Mouse (Mus musculus): ENCODE measurements around the gene Atp6v1g2.
"Not testable (repeated sequence)": the region's sequence is repeated elsewhere in the genome, so short reads cannot be mapped to it uniquely, and the experiment has no call there.

Gene Atp6v1g2

DNA sequence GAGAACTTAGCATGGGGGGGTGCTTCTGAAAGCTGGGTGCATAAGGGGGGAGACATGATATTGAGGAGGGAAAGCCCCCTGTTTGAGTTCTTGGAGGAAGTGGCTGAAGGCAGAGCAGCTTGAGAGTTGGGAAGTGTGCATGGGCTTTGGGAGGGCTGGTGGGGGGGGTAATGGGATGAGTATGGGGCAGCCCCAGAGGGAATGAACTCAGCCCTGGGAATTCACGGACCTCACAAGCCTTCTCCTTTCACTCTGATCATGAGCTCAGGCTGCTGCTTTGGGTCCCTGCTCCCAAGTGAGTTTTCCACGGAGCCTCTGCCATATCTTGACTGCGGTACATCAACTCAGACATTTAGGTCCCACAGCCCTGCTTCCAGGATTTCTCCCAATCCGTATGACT is 31.0 kb upstream of the Atp6v1g2 start:
- DNase-seq (ENCODE audit: low read depth, low spot score): no peak

- DNase-seq (ENCODE audit: low read depth, low spot score): no peak
These were observed 28.7 kb upstream of the Atp6v1g2 start, which contains the start of gene Lta for GRCm38 (mm10) chr17:35204494-35205379. Gene Lta (minus strand): TSS chr17:35205351.

DNA sequence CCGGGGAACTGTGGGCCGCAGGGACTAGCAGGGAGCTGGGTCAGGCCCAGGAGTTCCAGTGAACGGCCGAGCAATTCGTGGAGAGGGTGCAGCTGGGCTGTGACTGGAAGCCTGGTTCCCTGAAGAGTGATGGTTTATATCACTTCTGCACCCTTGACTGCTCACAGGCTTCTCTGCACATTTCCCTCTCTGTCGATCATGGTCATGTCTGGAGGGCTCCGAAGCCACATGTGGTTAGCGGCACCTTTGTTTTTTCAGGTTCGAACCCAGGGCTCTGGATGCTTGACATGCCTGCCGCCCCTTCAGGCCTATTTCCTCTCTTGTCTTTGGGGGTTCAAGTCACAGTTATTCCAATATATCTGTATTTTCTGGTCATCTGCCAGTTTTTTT is 28.1 kb upstream of the Atp6v1g2 start:
- DNase-seq (ENCODE audit: low read depth, low spot score): no peak

DNA sequence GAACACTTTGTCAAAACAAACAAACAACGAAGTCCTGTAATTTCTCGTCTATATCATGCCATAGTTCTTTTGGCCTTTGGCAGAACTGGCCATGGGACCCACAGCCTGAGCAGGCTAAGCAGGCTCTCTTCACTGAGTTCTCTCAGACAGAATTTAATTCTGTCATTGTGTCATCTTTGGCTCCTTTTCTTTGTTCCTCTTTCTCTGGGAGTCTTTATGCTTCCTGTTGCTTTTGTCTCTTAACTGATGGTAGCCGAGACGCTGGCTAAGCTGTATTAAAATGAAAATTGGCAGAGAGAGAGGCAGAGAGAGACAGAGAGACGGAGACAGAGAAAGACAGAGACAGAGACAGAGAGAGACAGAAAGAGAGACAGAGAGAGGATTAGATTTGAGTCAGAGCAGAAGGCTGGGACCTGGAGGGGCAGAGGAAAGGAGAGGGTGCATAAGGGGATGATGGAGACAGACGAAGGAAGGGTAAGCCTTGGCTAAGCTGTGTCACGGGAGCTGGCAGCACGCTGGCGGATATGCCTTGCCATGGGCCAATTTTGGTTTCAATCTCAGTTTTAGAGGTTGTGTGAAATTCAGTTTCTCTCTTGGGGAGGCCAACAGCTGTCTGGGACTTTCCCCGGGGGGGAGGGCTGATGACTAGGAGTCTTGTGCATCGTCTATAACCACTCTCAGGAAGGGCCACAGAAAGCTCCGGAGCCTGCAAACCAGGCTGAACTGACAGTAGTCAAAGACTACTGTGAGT is 23.5 kb upstream of the Atp6v1g2 start:
- no peak for DNase-seq (ENCODE audit: low read depth, low spot score)

GRCm38 (mm10) chr17:35210593-35210992 is 22.9 kb upstream of the Atp6v1g2 start:
- DNase-seq (ENCODE audit: low read depth, low spot score): no peak

GRCm38 (mm10) chr17:35213071-35213470 is 20.4 kb upstream of the Atp6v1g2 start:
- no peak for DNase-seq (ENCODE audit: low read depth, low spot score)

DNA sequence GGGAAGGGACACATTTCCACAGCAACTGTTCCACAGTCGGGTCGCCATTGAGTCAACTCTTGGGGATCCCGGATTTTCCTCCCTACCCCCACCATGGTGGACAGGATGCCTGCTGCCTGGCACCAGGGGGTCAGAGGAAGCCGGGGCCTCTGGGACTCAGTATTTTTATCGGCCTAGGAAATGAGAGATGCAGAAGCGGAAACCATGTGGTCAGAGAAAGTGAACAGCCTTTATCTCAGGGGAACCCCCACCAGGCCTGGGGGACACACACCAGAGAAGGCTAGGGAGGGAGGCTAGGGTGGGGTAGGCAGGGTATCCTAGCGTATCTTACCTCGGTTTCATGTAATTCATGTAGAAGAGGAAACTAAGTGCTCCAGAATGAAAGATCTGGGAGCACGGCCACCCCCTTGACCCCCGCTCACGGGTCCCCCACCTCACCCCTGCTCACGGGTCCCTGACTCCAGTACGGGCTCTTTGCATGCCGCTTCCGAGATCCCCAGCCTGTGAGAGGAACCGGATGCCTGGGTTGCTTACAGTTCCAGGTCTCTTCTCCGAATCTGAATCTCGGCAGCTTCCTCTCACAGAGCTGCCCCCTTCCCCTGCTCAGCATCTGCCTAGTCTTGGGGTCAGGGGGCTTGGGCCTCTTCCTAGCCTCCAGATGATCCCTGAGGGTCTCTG is 14.8 kb upstream of the Atp6v1g2 start:
- DNase-seq (ENCODE audit: low read depth, low spot score): no peak

GRCm38 (mm10) chr17:35219601-35220041 is 13.8 kb upstream of the Atp6v1g2 start:
- DNase-seq (ENCODE audit: low read depth, low spot score): no peak

DNA sequence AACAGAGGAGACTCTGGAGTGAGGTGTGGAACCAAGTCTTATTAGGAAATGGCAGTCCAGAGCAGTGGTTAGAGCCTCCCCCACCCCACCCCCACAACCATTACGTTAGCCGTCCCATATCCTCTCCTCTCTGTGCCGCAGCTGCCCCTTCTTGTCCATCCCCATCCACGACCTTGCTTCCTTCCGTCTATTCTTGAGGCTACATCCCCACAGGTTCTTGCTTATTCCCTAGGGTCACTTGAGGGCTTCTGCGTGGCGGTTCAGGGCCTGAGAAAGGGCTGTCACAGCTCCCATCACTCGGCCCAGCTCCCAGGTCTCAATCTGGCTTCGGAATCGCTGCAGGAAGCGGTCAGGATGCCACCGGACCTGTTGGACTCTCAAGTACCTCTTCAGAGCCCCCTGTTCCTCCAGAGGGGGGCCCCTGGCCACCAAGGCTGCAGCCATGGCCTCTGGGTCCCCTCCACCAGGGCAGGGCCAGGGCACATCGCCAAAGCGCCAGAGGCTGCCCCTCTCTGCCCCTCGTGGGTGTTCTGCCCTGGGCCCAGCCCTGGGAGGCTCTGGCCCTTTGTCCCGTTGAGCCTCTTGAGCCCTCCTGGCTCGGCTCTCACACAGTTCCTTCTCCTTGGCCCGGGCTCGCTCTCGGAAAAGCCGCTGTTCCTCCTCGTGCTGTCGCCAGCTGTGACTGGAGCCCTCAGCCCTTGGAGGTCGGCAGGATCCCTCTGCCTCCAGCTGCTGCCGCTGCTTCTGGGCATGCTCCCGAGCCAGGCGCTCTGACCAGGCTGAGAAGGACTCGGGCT is 13.1 kb upstream of the Atp6v1g2 start, which contains the start of gene Gm16181:
Gene Gm16181, plus strand, starts transcription at position 679 of the 797 bp plus-strand sequence.
- no peak for DNase-seq (ENCODE audit: low read depth, low spot score)

GRCm38 (mm10) chr17:35222299-35222698 is 11.2 kb upstream of the Atp6v1g2 start:
- no peak for DNase-seq (ENCODE audit: low read depth, low spot score)

DNA sequence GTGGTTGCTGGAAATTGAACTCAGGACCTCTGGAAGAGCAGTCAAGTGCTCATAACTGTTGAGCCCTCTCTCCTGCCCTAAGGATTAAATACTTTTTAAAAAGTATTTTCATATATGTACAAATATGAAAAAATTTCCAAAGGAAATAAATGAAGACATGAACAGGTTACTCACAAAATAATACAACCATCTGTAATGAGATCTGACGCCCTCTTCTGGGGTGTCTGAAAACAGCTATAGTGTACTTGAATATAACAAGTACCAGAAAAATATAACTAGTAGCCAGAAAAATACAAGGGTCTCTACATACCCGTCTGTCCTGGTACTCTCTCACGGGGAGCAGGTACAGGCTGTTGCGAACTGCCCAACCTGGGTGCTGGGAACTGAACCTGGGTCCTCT is 8.8 kb upstream of the Atp6v1g2 start:
- no peak for DNase-seq (ENCODE audit: low read depth, low spot score)

DNA sequence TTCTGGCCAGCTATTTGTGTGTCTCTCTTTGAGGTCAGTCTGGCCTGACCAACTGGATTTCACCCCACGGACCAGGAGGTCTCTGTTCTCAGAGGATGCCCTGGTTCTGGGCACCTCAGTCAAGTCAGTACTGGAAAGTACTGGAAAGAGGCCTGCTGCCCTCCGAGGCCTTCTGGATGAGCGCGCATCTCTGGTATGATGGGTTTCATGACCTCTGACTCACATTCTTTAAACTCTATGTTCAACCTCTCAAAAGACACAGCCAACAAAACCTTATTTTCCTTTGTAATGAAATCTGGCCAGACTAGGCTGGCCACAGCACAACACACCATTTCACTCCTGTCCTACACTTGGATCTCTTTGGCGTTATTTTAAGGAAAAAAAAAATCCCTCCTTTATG is 8.0 kb upstream of the Atp6v1g2 start:
- DNase-seq (ENCODE audit: low read depth, low spot score): no peak

DNA sequence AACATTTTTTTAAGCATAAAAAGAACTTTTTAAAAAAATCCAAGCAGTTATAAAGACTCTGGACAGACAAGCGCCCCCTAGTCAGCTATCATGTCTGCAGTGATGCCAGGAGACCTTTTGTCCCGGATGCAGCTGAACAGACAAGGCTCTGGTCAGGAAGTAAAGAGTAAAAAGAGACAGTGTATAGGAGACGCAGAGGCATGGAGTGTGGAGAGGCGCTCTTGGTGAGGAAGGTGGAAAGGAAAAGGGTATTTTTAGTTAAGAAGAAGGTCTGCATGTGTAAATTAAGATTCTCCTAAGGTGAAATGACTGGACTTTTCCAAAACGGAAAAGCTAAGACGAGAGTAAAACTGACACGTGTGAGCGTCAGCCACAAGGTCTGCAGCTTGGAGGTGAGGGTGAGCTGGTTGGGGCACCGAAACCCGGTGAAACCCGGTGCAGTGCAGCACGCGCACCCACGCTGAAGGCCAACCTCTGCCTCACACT is 6.9 kb upstream of the Atp6v1g2 start:
- no peak for DNase-seq (ENCODE audit: low read depth, low spot score)

GRCm38 (mm10) chr17:35231022-35231421 is 2.4 kb upstream of the Atp6v1g2 start:
- no peak for DNase-seq (ENCODE audit: low read depth, low spot score)

- peak; percentile 50 for DNase-seq (ENCODE audit: low read depth, low spot score)
These were observed 1.4 kb upstream of the Atp6v1g2 start for GRCm38 (mm10) chr17:35232043-35232442.

GRCm38 (mm10) chr17:35232659-35233058 is 801 bp upstream of the Atp6v1g2 start:
- DNase-seq (ENCODE audit: low read depth, low spot score): no peak

DNA sequence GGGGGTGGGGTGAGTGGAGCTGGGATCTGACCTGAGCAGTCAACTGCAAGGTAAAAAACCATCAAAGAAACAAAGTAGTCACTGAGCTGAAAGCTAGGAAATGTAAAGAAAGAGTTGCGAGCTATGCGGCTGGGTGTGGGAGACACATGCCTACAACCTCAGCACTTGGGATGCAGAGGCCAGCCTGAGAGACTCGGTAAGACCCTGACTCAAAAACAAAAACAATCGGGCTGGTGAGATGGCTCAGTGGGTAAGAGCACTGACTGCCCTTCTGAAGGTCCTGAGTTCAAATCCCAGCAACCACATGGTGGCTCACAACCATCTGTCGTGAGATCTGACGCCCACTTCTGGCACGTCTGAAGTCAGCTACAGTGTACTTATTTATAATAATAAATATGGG is 630 bp downstream of the Atp6v1g2 start:
- not testable (repeated sequence) for DNase-seq (ENCODE audit: low read depth, low spot score)

DNA sequence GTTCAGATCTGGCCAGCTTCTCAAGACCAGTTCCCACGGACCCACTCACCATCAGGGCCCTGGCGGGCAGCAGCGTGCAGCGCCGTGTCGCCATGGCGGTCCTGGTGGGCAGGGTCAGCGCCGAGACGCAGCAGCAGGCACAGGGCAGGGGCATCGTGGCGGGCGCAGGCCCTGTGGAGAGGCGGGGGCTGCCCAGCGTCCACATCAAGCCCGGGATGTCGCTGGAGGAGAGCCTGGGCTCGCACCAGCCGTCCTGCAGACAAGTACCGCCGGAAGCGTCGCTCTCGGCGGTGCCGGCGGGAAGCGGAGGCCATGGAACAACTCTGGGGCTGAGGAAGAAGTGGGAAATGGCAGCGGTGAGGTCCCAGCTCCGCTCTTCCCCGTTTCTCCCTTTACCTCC is 1.4 kb downstream of the Atp6v1g2 start:
- DNase-seq (ENCODE audit: low read depth, low spot score): no peak

GRCm38 (mm10) chr17:35235614-35236389 is 2.3 kb downstream of the Atp6v1g2 start, which contains the start of gene Nfkbil1:
Gene Nfkbil1 (minus strand): TSS chr17:35235792.
- DNase-seq (ENCODE audit: low read depth, low spot score): peak; percentile 88

DNA sequence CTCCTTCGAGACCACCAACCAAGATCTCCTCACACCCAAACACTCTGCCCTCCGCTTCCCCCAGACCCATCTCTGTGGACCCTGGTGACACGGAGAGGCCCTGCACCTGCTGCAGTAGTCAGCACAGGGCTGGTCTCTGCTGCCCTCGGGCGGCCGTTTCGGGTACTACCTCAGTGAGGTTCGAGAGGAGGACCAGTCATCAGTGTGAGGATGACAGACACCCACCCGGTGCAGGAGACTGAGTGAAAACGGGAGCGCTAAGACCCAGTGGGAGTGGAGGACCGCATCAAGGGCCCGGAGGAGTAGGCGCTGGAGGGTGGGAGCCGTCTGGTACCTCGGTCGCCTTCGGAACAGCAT is 2.9 kb downstream of the Atp6v1g2 start:
- peak; percentile 71 for DNase-seq (ENCODE audit: low read depth, low spot score)

Data from retina, adult 2 months (tissue).